22 mouse cellular contexts compared by ENCODE assay signal in the genomic region with DNA sequence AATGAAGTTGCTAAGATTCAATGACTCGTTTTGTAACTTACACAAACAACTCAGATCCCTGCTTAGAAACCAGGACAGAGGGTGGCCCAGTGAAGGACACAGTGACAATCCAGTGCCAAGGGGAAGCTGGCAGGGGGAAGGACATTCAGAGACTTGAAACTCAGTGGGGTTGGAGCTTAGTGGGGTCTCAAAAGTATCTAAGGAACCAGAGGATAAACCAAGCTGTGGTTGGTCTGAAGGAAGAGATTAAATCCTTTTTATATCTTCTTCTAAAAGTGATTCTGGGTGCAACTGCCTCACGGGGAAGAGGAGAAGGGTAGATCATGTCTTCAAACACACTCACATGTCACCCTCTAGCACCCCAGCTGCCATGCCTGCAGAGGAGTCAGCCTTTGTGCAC.
A peak's percentile ranks its signal among the peaks of the same experiment; 100 is the strongest.
DNase-seq lines count a peak whose midpoint lies in the region; ATAC-seq and TF ChIP-seq lines count a peak whose summit lies in the region.
"Had no signal": no experiment of that assay in that cellular context is flagged by ENCODE, and none has a peak within 500 bp of the region (broad histone marks: within the 10 kb centered on the region; RNA-seq: fewer than 3 reads in every experiment).

No protein-coding gene starts in this region.

- no peaks in the 10 kb centered on the region for H3K4me1 ChIP-seq in hindbrain, postnatal 0 days (ENCODE audit: insufficient read depth, low read length)
- no peaks in the 10 kb centered on the region for H3K4me1 ChIP-seq in hindbrain, embryonic 14.5 days (replicated peaks; ENCODE audit: control insufficient read depth, insufficient read depth, low read length)
- H3K4me1 ChIP-seq: embryonic facial prominence, embryonic 12.5 days had no signal

- no peaks in the 10 kb centered on the region for H3K36me3 ChIP-seq in hindbrain, postnatal 0 days (ENCODE audit: insufficient read depth, low read length)
- no peaks in the 10 kb centered on the region for H3K36me3 ChIP-seq in hindbrain, embryonic 14.5 days (replicated peaks; ENCODE audit: control insufficient read depth, insufficient read depth)
- H3K36me3 ChIP-seq: embryonic facial prominence, embryonic 12.5 days; embryonic facial prominence, embryonic 15.5 days; hindbrain, embryonic 10.5 days; hindbrain, embryonic 13.5 days had no signal

- H3K4me2 ChIP-seq in hindbrain, postnatal 0 days (ENCODE audit: low read depth, low read length): no peak overlapping the region
- no peak overlapping the region for H3K4me2 ChIP-seq in hindbrain, embryonic 14.5 days (replicated peaks)
- H3K4me2 ChIP-seq: embryonic facial prominence, embryonic 12.5 days; embryonic facial prominence, embryonic 15.5 days; heart, embryonic 11.5 days; hindbrain, embryonic 13.5 days had no signal

- peak; percentile 44 for DNase-seq in adrenal gland, adult 2 months
- DNase-seq in adrenal gland, postnatal 4 days (ENCODE audit: low spot score in 2 of 2): no peak
- peak; percentile 37 to 45 for DNase-seq in adrenal gland, postnatal 36 days
- no peak for DNase-seq in adrenal gland, postnatal 25 days
- peak; percentile 14 for DNase-seq in hindbrain, postnatal 0 days (ENCODE audit: low spot score)
- DNase-seq in hindbrain, embryonic 14.5 days (ENCODE audit: low spot score): no peak
- DNase-seq: cerebellum, adult 11 months; cerebellum, adult 2 months; cerebellum, adult 9-11 months; cerebellum, postnatal 25 days; forebrain, postnatal 0 days; gastrocnemius, postnatal 25 days; heart, postnatal 36 days; kidney, adult 2 months had no signal

- no peak overlapping the region for H3K9ac ChIP-seq in hindbrain, postnatal 0 days (replicated peaks; ENCODE audit: low read length)
- no peak overlapping the region for H3K9ac ChIP-seq in hindbrain, embryonic 14.5 days
- H3K9ac ChIP-seq: embryonic facial prominence, embryonic 12.5 days; embryonic facial prominence, embryonic 15.5 days; forebrain, postnatal 0 days; hindbrain, embryonic 13.5 days had no signal

- no peak for ATAC-seq in hindbrain, postnatal 0 days
- ATAC-seq in hindbrain, embryonic 14.5 days (ENCODE audit: low FRiP score): no peak
- ATAC-seq: activated CD4-positive, CD25-positive, alpha-beta regulatory T cell, adult 4 months; forebrain, embryonic 14.5 days; forebrain, postnatal 0 days; intestine, postnatal 0 days had no signal

- WGBS in hindbrain, postnatal 0 days: 62% methylated on average over 2 of the region's 2 CpGs
- 73% methylated on average over 2 of the region's 2 CpGs for WGBS in hindbrain, embryonic 14.5 days

- no peaks in the 10 kb centered on the region for H3K9me3 ChIP-seq in hindbrain, postnatal 0 days (ENCODE audit: low read length)
- H3K9me3 ChIP-seq in hindbrain, embryonic 14.5 days (ENCODE audit: control insufficient read depth, low read length): no peaks in the 10 kb centered on the region
- H3K9me3 ChIP-seq: embryonic facial prominence, embryonic 15.5 days; hindbrain, embryonic 13.5 days had no signal

- TF ChIP-seq CTCF in hindbrain, postnatal 0 days (IDR thresholded peaks at IDR 0.05; ENCODE audit: low read depth): no peak

- H3K27ac ChIP-seq in hindbrain, postnatal 0 days: no peak overlapping the region
- no peak overlapping the region for H3K27ac ChIP-seq in hindbrain, embryonic 14.5 days
- H3K27ac ChIP-seq: embryonic facial prominence, embryonic 12.5 days; embryonic facial prominence, embryonic 15.5 days; hindbrain, embryonic 10.5 days; hindbrain, embryonic 13.5 days had no signal

- H3K27me3 ChIP-seq in hindbrain, postnatal 0 days (ENCODE audit: insufficient read depth, low read length): no peaks in the 10 kb centered on the region
- no peaks in the 10 kb centered on the region for H3K27me3 ChIP-seq in hindbrain, embryonic 14.5 days (ENCODE audit: control insufficient read depth, insufficient read depth, low read length)
- H3K27me3 ChIP-seq: embryonic facial prominence, embryonic 12.5 days; embryonic facial prominence, embryonic 15.5 days; hindbrain, embryonic 13.5 days had no signal

- H3K4me3 ChIP-seq in hindbrain, postnatal 0 days (ENCODE audit: low read length): no peak overlapping the region
- H3K4me3 ChIP-seq in hindbrain, embryonic 14.5 days (replicated peaks; ENCODE audit: low read length): no peak overlapping the region
- H3K4me3 ChIP-seq: embryonic facial prominence, embryonic 12.5 days; embryonic facial prominence, embryonic 15.5 days; hindbrain, embryonic 10.5 days; hindbrain, embryonic 13.5 days had no signal

Comparison
In these comparisons a context has a peak if more than half of its experiments do, and no peak if none do; other contexts are left out.
1. DNase-seq: peak in adrenal gland, adult 2 months (single experiment), adrenal gland, postnatal 36 days (2 of 2) and hindbrain, postnatal 0 days (single experiment); none in adrenal gland, postnatal 4 days (0 of 2), adrenal gland, postnatal 25 days (single experiment) and hindbrain, embryonic 14.5 days (single experiment).